Mouse (Mus musculus) myocyte (in vitro differentiated cells): ENCODE results near the gene Wdr18. TPM values are rescaled to one million over a fixed set of nuclear protein-coding genes. Genes with fewer than 3 reads are reported as not detected.

Experiments
- H3K27me3 ChIP-seq: one replicate; pipeline ENCODE4 v1.6.1; 2011; ENCODE audit not compliant: control insufficient read depth, insufficient read depth, insufficient read length
- H3K36me3 ChIP-seq: one replicate; pipeline ENCODE4 v1.6.1; 2011; ENCODE audit not compliant: control insufficient read depth, insufficient read depth
- H3K4me2 ChIP-seq: one replicate; pipeline ENCODE4 v1.6.1; 2011; ENCODE audit warnings: low read depth, control low read depth
- H3K4me3 ChIP-seq: one replicate; pipeline ENCODE4 v1.5.1; 2011; ENCODE audit warnings: mild to moderate bottlenecking, control low read depth, moderate library complexity
- H3K79me2 ChIP-seq: one replicate; pipeline ENCODE4 v1.6.1; 2011; ENCODE audit not compliant: control insufficient read depth, insufficient read depth
- H3ac ChIP-seq: one replicate; pipeline ENCODE4 v1.6.1; 2011; ENCODE audit not compliant: control insufficient read depth, insufficient read length
- CEBPB ChIP-seq: IDR thresholded peaks from 2 replicates; pipeline ENCODE4 v1.6.1; 2011; ENCODE audit warnings: mild to moderate bottlenecking, moderate library complexity; ENCODE audit not compliant: poor library complexity, insufficient read depth, severe bottlenecking
- E2F4 ChIP-seq: IDR thresholded peaks from one replicate; pipeline ENCODE4 v1.6.1; 2011; ENCODE audit warnings: mild to moderate bottlenecking, control low read depth, moderate library complexity; ENCODE audit not compliant: insufficient read depth
- MAX ChIP-seq: IDR thresholded peaks from one replicate; pipeline ENCODE4 v1.6.1; 2011; ENCODE audit warnings: low read depth, mild to moderate bottlenecking, control low read depth
- MYOD1 ChIP-seq, 3 experiments: IDR thresholded peaks; one replicate each; pipeline ENCODE4 v1.6.1; 2011; ENCODE audit warnings: control low read depth in 2 of 3, low read depth in 2 of 3, mild to moderate bottlenecking in 2 of 3, moderate library complexity in 1 of 3; ENCODE audit not compliant: insufficient read length in 2 of 3, control insufficient read depth in 1 of 3
- MYOG ChIP-seq, 3 experiments: IDR thresholded peaks; one replicate each; pipeline ENCODE4 v1.6.1; 2011; ENCODE audit warnings: control low read depth in 2 of 3, low read depth in 2 of 3, mild to moderate bottlenecking in 2 of 3; ENCODE audit not compliant: insufficient read length in 2 of 3, control insufficient read depth in 1 of 3, insufficient read depth in 1 of 3
- POLR2A ChIP-seq: IDR thresholded peaks from one replicate; pipeline ENCODE4 v1.6.1; 2011; ENCODE audit warnings: low read depth, mild to moderate bottlenecking, control low read depth, moderate library complexity; ENCODE audit not compliant: insufficient read length
- POLR2AphosphoS2 ChIP-seq: IDR thresholded peaks from one replicate; pipeline ENCODE4 v1.6.1; 2011; ENCODE audit warnings: low read depth, control low read depth; ENCODE audit not compliant: insufficient read length
- REST ChIP-seq: IDR thresholded peaks from one replicate; pipeline ENCODE4 v1.6.1; 2011; ENCODE audit warnings: mild to moderate bottlenecking, control low read depth, moderate library complexity; ENCODE audit not compliant: insufficient read depth, insufficient read length
- SRF ChIP-seq: IDR thresholded peaks from one replicate; pipeline ENCODE4 v1.6.1; 2011; ENCODE audit warnings: low read depth; ENCODE audit not compliant: control insufficient read depth, insufficient read length
- TCF12 ChIP-seq: IDR thresholded peaks from one replicate; pipeline ENCODE4 v1.6.1; 2011; ENCODE audit warnings: mild to moderate bottlenecking, control low read depth; ENCODE audit not compliant: poor library complexity, insufficient read depth, severe bottlenecking
- TCF3 ChIP-seq: IDR thresholded peaks from one replicate; pipeline ENCODE4 v1.6.1; 2011; ENCODE audit warnings: low read depth, control low read depth; ENCODE audit not compliant: insufficient read length
- USF1 ChIP-seq: IDR thresholded peaks from one replicate; pipeline ENCODE4 v1.6.1; 2011; ENCODE audit warnings: low read depth, mild to moderate bottlenecking, control low read depth, moderate library complexity
- polyA plus RNA-seq: library from polyadenylated mRNA; unstranded; fragments of >200 nt; fragmentation: generic; extraction: Trizol; gene quantifications from one replicate; pipeline ENCODE4 v1.2.1, GENCODE M21; 2012; ENCODE audit warnings: missing spikeins

The Wdr18 gene
- polyA plus RNA-seq, 1 experiment, result 35.1 TPM

DNA sequence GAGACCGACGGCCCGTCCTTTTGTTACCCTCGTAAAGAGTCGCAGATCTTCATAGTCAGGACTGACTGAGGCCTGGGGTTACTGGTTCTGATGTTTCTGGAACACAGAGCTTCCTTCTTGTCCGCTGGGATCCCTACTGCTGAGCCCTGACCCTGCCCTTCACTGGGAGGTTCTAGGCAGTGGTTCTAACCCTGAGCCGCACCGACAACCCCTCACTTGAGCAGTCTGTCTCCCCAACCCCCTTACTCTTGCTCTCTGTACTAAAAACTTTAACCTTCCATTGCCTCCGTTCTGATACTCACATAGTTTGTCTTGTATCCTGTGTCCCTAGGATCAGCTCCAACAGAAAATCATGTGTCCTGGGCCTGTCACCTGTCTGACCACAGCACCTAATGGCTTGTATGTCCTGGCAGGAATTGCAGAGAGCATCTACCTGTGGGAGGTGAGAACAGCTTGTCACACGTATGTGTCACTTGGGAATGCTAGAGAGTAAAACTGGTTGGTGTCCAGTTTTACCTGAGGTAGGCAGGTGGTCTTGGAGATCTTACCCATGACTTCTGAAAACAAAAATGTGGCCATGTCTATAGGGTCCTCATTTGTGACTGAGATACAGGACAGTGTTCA lies 831 bp downstream of the Wdr18 start:
- Histone ChIP-seq H3K27me3 (peaks cover 4% of the 10 kb centered on the region), H3K4me3 (peak overlapping the region; percentile 55), H3K36me3 (no peaks in the 10 kb centered on the region), H3K79me2 (peaks cover 13% of the 10 kb centered on the region), H3ac (peak overlapping the region; percentile 60), H3K4me2 (peak overlapping the region; percentile 95)
- no peak for TF ChIP-seq USF1
- TF ChIP-seq MYOD1 (IDR thresholded peaks at IDR 0.05; ENCODE audit: control insufficient read depth in 1 of 3, insufficient read length in 2 of 3, low read depth in 2 of 3), result no peak

DNA sequence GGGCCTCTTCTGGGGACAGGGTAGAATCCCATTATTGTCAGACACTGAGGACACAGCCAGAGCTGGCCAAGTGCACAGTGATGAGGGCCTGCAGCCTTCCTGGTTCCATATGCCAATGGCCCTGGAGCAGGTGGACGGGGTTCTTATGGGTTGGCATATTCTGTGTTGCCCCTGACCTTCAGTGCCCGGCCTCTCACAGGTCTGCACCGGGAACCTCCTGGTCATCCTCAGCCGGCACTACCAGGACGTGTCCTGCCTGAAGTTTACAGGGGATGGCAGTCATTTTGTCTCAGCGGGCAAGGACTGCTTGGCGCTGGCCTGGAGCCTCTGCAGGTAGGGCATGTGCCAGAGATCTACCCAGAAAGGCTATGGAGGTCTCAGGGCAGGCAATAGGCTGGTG lies 4.8 kb downstream of the Wdr18 start:
- Histone ChIP-seq H3K4me2 (no peak overlapping the region), H3K27me3 (no peaks in the 10 kb centered on the region), H3K36me3 (peaks cover 4% of the 10 kb centered on the region), H3K4me3 (no peak overlapping the region), H3K79me2 (peaks cover 13% of the 10 kb centered on the region), H3ac (no peak overlapping the region)
- no peak for TF ChIP-seq TCF3
- TF ChIP-seq TCF12, result no peak
- TF ChIP-seq CEBPB, result no peak

DNA sequence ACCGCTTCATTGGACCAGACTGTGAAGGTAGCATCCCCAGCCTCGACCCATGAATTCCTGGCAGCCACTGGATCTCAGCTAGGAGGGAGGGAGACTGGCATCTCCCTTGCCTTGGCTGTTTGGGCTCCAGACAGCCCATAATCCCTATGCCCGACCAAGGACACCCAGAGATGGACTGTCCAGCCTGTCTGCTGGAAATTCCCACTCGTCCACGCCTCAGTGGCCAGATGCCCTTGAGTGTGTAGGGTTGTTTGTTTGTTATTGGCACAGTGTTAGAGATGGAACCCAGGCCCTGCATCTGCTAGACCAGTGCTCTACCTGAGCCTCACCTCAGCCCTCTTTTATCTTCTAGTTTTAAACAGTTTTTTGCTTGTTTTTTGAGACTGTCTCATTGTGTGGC lies 5.4 kb downstream of the Wdr18 start:
- TF ChIP-seq CEBPB (no peak), POLR2A (no peak), TCF3 (no peak), SRF (no peak), MYOD1 (IDR thresholded peaks at IDR 0.05; ENCODE audit: control insufficient read depth in 1 of 3, insufficient read length in 2 of 3, low read depth in 2 of 3) (no peak), MAX (no peak), USF1 (no peak), REST (no peak), E2F4 (no peak), TCF12 (no peak), POLR2AphosphoS2 (no peak), MYOG (IDR thresholded peaks at IDR 0.05; ENCODE audit: control insufficient read depth in 1 of 3, insufficient read depth in 1 of 3, insufficient read length in 2 of 3, low read depth in 2 of 3) (no peak)
- H3K79me2 ChIP-seq, result peaks cover 12% of the 10 kb centered on the region
- H3K36me3 ChIP-seq, result peaks cover 4% of the 10 kb centered on the region
- H3K27me3 ChIP-seq, result no peaks in the 10 kb centered on the region
- H3ac ChIP-seq, result no peak overlapping the region
- no peak overlapping the region for H3K4me3 ChIP-seq
- no peak overlapping the region for H3K4me2 ChIP-seq

DNA sequence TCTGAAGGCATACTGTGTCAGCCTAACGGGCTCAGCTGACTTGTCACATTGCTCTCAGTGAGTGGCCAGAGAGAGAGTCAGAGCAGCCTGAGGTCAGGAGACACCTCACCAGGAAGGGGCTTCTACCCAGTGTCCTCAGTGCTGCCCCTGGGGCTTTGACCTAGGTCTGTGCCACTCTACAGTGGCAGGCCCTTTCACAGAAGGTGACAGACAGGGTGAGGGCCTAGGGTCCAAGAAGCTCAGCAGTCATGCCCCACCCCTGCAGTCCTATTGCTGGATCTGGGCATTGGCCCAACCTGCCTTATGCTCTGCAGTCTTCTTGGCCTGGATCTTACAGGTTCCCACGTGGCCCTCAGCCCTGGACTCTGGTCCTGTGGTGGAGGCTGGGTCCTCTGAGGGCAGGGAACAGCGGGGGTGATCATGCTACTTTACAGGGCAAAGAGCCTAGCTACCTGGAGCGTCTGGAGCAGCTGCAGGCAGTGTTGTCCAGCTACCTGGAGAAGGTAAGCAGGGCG lies 7.0 kb downstream of the Wdr18 start:
- no peak overlapping the region for H3K4me2 ChIP-seq
- no peak for TF ChIP-seq SRF
- no peak for TF ChIP-seq POLR2A
- TF ChIP-seq POLR2AphosphoS2, result no peak
- no peak for TF ChIP-seq CEBPB
- no peak for TF ChIP-seq MYOG (IDR thresholded peaks at IDR 0.05; ENCODE audit: control insufficient read depth in 1 of 3, insufficient read depth in 1 of 3, insufficient read length in 2 of 3, low read depth in 2 of 3)
- TF ChIP-seq MYOD1 (IDR thresholded peaks at IDR 0.05; ENCODE audit: control insufficient read depth in 1 of 3, insufficient read length in 2 of 3, low read depth in 2 of 3), result no peak
- no peaks in the 10 kb centered on the region for H3K79me2 ChIP-seq
- H3K27me3 ChIP-seq, result peaks cover 8% of the 10 kb centered on the region
- H3ac ChIP-seq, result no peak overlapping the region
- no peak overlapping the region for H3K4me3 ChIP-seq
- peaks cover 4% of the 10 kb centered on the region for H3K36me3 ChIP-seq

DNA sequence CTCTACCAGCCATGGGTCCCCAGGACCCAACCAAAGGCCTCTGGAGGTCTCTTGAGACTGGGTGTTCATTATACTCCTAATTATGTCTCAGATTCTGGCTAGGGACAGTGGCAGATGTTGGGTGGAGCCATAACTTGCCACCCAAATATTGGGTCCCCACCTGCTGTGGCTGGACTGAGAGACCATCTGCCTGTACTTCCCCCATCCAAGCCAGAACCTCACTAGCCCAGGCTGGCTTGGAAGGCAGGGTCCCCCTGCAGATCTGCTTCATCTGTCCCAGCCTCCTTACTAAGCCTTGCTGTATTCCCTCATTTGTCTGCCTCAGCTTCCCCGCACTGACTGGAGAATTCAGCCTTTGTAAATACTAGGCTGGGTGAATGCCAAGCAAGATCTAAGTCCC lies 8.2 kb downstream of the Wdr18 start:
- H3K4me2 ChIP-seq, result no peak overlapping the region
- H3K36me3 ChIP-seq, result peaks cover 4% of the 10 kb centered on the region
- H3K27me3 ChIP-seq, result peaks cover 8% of the 10 kb centered on the region
- H3ac ChIP-seq, result no peak overlapping the region
- TF ChIP-seq SRF (no peak), MYOD1 (IDR thresholded peaks at IDR 0.05; ENCODE audit: control insufficient read depth in 1 of 3, insufficient read length in 2 of 3, low read depth in 2 of 3) (peak in 1 of 3 experiments; percentile 24)
- H3K79me2 ChIP-seq, result no peaks in the 10 kb centered on the region
- no peak overlapping the region for H3K4me3 ChIP-seq

DNA sequence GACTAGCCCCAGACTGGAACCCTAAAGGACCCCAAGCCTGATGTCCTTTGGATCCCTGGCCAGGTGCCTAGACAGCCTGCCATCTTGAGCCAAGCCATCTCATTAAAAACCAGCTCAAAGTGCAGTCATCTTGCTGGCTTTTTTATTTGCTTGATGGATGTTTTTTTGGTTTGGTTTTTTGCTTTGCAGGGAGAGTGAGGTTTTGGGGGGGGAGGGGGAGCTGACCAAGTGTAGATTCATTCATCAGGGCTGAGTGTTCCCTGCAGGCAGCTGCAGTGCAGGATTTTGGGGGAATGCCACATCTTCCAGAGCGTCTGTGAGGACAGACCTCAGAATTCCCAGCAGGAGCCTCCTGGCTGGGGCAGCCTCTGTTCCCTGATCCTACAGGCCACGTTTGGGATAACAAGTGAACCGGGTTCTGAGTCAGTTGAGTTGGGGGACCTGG lies 9.2 kb downstream of the Wdr18 start:
- Histone ChIP-seq H3K36me3 (peaks cover 4% of the 10 kb centered on the region), H3ac (no peak overlapping the region), H3K27me3 (peaks cover 8% of the 10 kb centered on the region), H3K4me3 (no peak overlapping the region), H3K79me2 (no peaks in the 10 kb centered on the region), H3K4me2 (no peak overlapping the region)
- peak in 1 of 3 experiments; percentile 21 for TF ChIP-seq MYOD1 (IDR thresholded peaks at IDR 0.05; ENCODE audit: control insufficient read depth in 1 of 3, insufficient read length in 2 of 3, low read depth in 2 of 3)
- TF ChIP-seq MYOG (IDR thresholded peaks at IDR 0.05; ENCODE audit: control insufficient read depth in 1 of 3, insufficient read depth in 1 of 3, insufficient read length in 2 of 3, low read depth in 2 of 3), result peak in 1 of 3 experiments; percentile 36
- TF ChIP-seq REST, result no peak
